Mouse (Mus musculus): ENCODE measurements around the gene Nphs1. TPM values are rescaled to one million over a fixed set of nuclear protein-coding genes. Genes with fewer than 3 reads are reported as not detected.

The Nphs1 gene
- 0.07 TPM in 1 of 2 replicates, not detected in the other for polyA plus RNA-seq (2015; fragmentation: Nextera tagmentation; extraction: Ambion mirVana)

DNA sequence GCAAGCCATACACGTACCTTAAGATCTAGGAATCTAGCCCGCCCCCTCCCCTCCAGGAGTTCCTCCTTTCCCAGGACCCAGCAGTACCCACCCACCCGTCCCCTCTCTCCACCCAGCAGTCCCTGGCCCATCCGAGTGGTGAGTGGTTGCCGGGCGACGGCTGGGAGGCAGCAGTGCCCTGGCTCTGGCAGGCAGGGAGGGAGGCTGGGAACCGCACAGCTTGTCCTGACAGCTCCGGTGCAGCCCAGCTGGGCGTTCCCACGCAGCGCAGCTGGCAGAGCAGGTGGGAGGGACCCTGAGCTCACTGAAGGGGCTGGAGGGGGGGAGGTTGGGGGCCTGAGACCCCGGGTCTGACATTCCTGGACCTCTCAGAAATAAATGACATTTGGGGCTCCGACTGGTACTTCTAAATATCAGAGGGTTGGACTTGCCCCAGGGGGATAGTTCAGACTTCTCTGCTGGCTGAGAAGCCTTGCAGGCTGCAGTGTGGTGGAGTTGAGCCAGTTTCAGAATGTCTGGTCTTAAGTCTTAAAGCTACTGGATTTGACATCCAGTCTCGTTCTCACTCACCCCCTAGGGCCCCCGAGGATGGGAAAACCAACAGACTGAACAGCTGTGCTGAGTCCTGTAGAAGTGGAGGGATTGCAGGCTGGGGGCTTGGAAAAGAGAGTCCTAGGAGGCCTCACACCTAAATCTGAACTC, at the start of gene Nphs1, which contains the start of gene Kirrel2:
Gene Nphs1 (plus strand): TSS at position 687 of the 702 bp plus-strand sequence.
Gene Kirrel2 (minus strand): TSS at position 62 of the 702 bp plus-strand sequence.
- no peak within 1 kb of the TSS for H3K27ac ChIP-seq

DNA sequence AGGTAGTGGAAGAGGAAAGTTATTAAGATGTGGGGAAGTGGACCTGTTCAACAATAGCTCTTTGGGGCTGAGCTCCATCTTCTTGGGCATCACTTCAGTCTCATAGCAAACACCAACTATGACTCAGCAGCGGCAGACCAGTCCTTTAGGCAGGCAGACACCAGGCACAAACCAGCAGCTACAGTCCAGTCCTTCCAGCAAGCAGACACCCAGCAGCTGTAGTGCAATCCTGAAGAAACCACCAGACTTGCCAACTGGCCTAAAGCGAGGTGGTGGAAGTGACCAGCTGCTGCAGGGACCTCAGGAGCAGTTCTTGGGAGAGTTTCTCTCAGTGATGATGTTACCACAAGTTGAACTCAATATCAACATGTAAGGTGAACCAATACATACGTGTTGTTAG, 49.5 kb upstream of the Nphs1 start:
- Histone ChIP-seq H3K9me3 (no peaks in the 10 kb centered on the region), H3K27me3 (no peaks in the 10 kb centered on the region), H3K4me3 (no peak overlapping the region), H3K27ac (no peak overlapping the region), H3K36me3 (no peaks in the 10 kb centered on the region), H3K4me2 (no peak overlapping the region), H3K4me1 (no peaks in the 10 kb centered on the region), H3K9ac (no peak overlapping the region)
- no peak for ATAC-seq (ENCODE audit: insufficient number of reproducible peaks, low FRiP score, low TSS enrichment, low read depth)
- WGBS, result 75% methylated on average over 3 of the region's 3 CpGs

More for the DNA sequence above, at the start of gene Nphs1, which contains the start of gene Kirrel2:
- no peaks in the 10 kb centered on the region for H3K36me3 ChIP-seq
- peak within 1 kb of the TSS; percentile 14; the same call in 1 of the 2 replicates for H3K4me3 ChIP-seq
- 2% methylated on average over 16 of the region's 16 CpGs for WGBS
- no peak within 1 kb of the TSS for H3K9ac ChIP-seq
- no peak for ATAC-seq (ENCODE audit: insufficient number of reproducible peaks, low FRiP score, low TSS enrichment, low read depth)
- H3K27me3 ChIP-seq, result peaks cover 96% of the 10 kb centered on the region
- no peaks in the 10 kb centered on the region for H3K9me3 ChIP-seq
- H3K4me1 ChIP-seq, result peaks cover 23% of the 10 kb centered on the region
- peak within 1 kb of the TSS; percentile 33 for H3K4me2 ChIP-seq

DNA sequence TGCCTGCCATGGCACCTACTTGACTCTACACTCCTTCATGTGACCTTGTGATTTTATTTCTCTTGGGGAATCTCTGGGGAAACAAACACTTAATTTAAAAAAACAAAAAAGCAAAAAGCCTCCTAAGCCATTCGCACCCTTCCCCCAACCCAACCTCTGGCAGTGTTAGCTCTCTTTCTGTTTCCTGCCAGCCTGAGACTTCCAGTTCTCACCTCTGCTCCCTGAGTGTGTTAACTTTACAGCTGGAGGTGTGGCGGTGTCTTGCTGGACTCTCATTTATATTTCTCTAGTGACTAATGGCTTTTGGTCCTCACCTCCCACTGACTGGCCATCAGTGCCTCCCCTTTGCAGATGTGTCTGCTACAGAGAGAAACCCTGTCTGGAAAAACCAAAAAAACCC, 48.3 kb upstream of the Nphs1 start:
- Histone ChIP-seq H3K36me3 (no peaks in the 10 kb centered on the region), H3K9me3 (no peaks in the 10 kb centered on the region), H3K27me3 (no peaks in the 10 kb centered on the region), H3K4me3 (no peak overlapping the region), H3K9ac (no peak overlapping the region), H3K4me1 (no peaks in the 10 kb centered on the region), H3K4me2 (no peak overlapping the region), H3K27ac (no peak overlapping the region)
- 32% methylated on average over 2 of the region's 2 CpGs for WGBS
- ATAC-seq (ENCODE audit: insufficient number of reproducible peaks, low FRiP score, low TSS enrichment, low read depth), result no peak

- Histone ChIP-seq H3K27me3 (no peaks in the 10 kb centered on the region), H3K36me3 (no peaks in the 10 kb centered on the region), H3K9me3 (no peaks in the 10 kb centered on the region), H3K9ac (no peak overlapping the region), H3K4me1 (no peaks in the 10 kb centered on the region), H3K4me2 (no peak overlapping the region), H3K4me3 (no peak overlapping the region), H3K27ac (no peak overlapping the region)
- ATAC-seq (ENCODE audit: insufficient number of reproducible peaks, low FRiP score, low TSS enrichment, low read depth), result no peak
- WGBS, result 81% methylated on average over 3 of the region's 3 CpGs
Measured at GRCm38 (mm10) chr7:30411023-30411422, 47.1 kb upstream of the Nphs1 start.

DNA sequence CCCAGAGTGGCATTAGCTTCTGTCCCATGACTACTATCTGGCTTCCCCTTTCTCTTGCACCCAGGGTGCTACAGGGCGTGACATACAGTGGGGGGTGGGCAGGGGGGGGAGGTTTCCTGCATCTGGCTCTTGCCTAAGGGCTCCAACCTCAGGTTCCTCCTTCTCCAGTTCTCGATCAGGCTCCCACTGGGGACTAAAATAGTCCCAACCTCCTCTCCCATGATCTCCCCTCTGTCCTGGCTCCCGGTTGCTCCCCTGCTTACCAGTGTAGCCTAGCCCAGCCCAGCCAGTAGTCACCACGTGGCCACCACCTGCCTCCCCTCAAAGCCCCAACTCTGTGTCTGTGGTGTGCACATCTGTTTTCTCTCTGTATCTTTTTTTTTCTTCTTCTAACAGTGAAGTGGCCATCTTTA, 45.4 kb upstream of the Nphs1 start:
- no peak overlapping the region for H3K4me2 ChIP-seq
- no peak overlapping the region for H3K27ac ChIP-seq
- H3K9me3 ChIP-seq, result no peaks in the 10 kb centered on the region
- H3K4me1 ChIP-seq, result no peaks in the 10 kb centered on the region
- no peak overlapping the region for H3K4me3 ChIP-seq
- 47% methylated on average over 4 of the region's 4 CpGs for WGBS
- no peaks in the 10 kb centered on the region for H3K27me3 ChIP-seq
- no peaks in the 10 kb centered on the region for H3K36me3 ChIP-seq
- no peak overlapping the region for H3K9ac ChIP-seq
- ATAC-seq (ENCODE audit: insufficient number of reproducible peaks, low FRiP score, low TSS enrichment, low read depth), result no peak

- 60% methylated on average over 5 of the region's 5 CpGs for WGBS
- no peak for ATAC-seq (ENCODE audit: insufficient number of reproducible peaks, low FRiP score, low TSS enrichment, low read depth)
- H3K27me3 ChIP-seq, result no peaks in the 10 kb centered on the region
Measured at GRCm38 (mm10) chr7:30413596-30413995, 44.5 kb upstream of the Nphs1 start, which contains the start of gene Tyrobp. TSS of gene Tyrobp (plus strand) at chr7:30413760.

GRCm38 (mm10) chr7:30417856-30418255, 40.3 kb upstream of the Nphs1 start:
- H3K27ac ChIP-seq, result no peak overlapping the region
- no peak overlapping the region for H3K4me2 ChIP-seq
- ATAC-seq (ENCODE audit: insufficient number of reproducible peaks, low FRiP score, low TSS enrichment, low read depth), result no peak
- H3K4me1 ChIP-seq, result peaks cover 17% of the 10 kb centered on the region
- WGBS, result 78% methylated on average over 9 of the region's 9 CpGs
- H3K36me3 ChIP-seq, result no peaks in the 10 kb centered on the region
- 0 out of 2 replicates have a peak, but pooled peaks cover 3% of the 10 kb centered on the region for H3K27me3 ChIP-seq
- no peaks in the 10 kb centered on the region for H3K9me3 ChIP-seq
- no peak overlapping the region for H3K9ac ChIP-seq
- no peak overlapping the region for H3K4me3 ChIP-seq

More at GRCm38 (mm10) chr7:30413596-30413995, 44.5 kb upstream of the Nphs1 start, which contains the start of gene Tyrobp:
- no peaks in the 10 kb centered on the region for H3K4me1 ChIP-seq
- no peak within 1 kb of the TSS for H3K9ac ChIP-seq
- H3K27ac ChIP-seq, result 0 out of 2 replicates have a peak within 1 kb of the TSS, but pooled peaks have one; percentile 17
- no peak within 1 kb of the TSS for H3K4me3 ChIP-seq
- H3K4me2 ChIP-seq, result no peak within 1 kb of the TSS
- no peaks in the 10 kb centered on the region for H3K36me3 ChIP-seq
- H3K9me3 ChIP-seq, result no peaks in the 10 kb centered on the region

DNA sequence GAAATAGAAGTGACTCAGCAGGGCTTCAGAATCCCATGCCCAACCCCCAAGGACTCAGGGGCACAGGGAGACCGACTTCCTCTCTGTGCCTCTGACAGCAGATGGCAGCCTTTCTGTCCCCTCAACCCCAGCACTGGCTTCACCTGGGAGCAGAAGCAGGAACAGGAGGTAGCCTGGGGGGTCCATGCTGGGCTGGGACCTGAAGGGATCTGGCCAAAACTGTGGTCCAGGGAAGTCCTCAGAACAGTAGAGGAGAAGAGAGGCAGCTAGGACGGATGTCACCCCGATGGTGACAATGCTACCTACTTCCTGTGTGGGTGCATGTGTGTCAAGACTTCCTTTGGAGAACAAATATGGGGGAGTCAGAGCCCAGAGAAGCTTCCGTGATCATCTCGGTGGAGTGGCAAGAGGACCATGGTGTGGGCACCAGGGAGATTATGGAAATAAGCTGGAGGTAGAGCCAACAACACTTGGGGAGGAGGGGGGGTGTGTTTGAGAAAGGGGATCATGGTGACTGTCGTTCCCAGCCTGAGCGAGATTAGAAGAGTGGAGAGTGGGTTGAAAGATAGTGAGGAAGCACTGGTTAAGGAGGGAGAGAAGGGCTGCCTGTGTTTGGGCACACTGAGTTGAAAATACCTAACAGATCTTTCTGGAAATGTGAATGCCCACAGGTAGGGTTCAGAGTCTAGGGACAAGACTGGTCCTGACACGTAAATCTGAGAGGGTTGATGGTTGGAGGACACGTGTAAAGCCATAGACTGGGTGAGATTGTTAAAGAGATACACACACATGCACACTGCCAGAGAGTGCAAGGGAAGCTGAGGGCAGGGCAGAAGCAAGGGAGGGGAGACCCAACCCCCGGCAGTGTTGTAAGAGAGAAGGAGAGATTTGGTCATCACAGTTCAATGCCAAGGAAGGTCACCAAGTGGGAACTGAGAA, 38.3 kb upstream of the Nphs1 start, which contains the start of gene Hcst:
Gene Hcst (minus strand): TSS at position 294 of the 939 bp plus-strand sequence.
- Histone ChIP-seq H3K27me3 (peaks cover 3% of the 10 kb centered on the region; the same call in 1 of the 2 replicates), H3K4me1 (peaks cover 25% of the 10 kb centered on the region), H3K4me2 (no peak within 1 kb of the TSS), H3K36me3 (no peaks in the 10 kb centered on the region), H3K9ac (no peak within 1 kb of the TSS), H3K4me3 (no peak within 1 kb of the TSS), H3K27ac (no peak within 1 kb of the TSS), H3K9me3 (no peaks in the 10 kb centered on the region)
- WGBS, result 67% methylated on average over 10 of the region's 10 CpGs
- no peak for ATAC-seq (ENCODE audit: insufficient number of reproducible peaks, low FRiP score, low TSS enrichment, low read depth)

GRCm38 (mm10) chr7:30420673-30421072, 37.4 kb upstream of the Nphs1 start:
- whole genome bisulfite sequencing, result 71% methylated on average over 3 of the region's 3 CpGs
- Histone ChIP-seq H3K4me1 (peaks cover 25% of the 10 kb centered on the region), H3K9me3 (no peaks in the 10 kb centered on the region), H3K27ac (no peak overlapping the region), H3K4me3 (no peak overlapping the region), H3K9ac (no peak overlapping the region), H3K27me3 (peaks cover 3% of the 10 kb centered on the region; the same call in 1 of the 2 replicates), H3K36me3 (0 out of 2 replicates have a peak, but pooled peaks cover 6% of the 10 kb centered on the region), H3K4me2 (no peak overlapping the region)
- ATAC-seq (ENCODE audit: insufficient number of reproducible peaks, low FRiP score, low TSS enrichment, low read depth), result no peak

GRCm38 (mm10) chr7:30421175-30421889, 36.8 kb upstream of the Nphs1 start, which contains the start of gene Nfkbid:
TSS of gene Nfkbid (plus strand) at chr7:30421732.
- H3K9me3 ChIP-seq, result no peaks in the 10 kb centered on the region
- peaks cover 3% of the 10 kb centered on the region; the same call in 1 of the 2 replicates for H3K27me3 ChIP-seq
- peak within 1 kb of the TSS; percentile 93 for H3K4me2 ChIP-seq
- no peak for ATAC-seq (ENCODE audit: insufficient number of reproducible peaks, low FRiP score, low TSS enrichment, low read depth)
- H3K27ac ChIP-seq, result 0 out of 2 replicates have a peak within 1 kb of the TSS, but pooled peaks have one; percentile 2
- peak within 1 kb of the TSS; percentile 58 for H3K4me3 ChIP-seq
- H3K9ac ChIP-seq, result peak within 1 kb of the TSS; percentile 36
- WGBS, result 10% methylated on average over 31 of the region's 31 CpGs
- H3K36me3 ChIP-seq, result 0 out of 2 replicates have a peak, but pooled peaks cover 11% of the 10 kb centered on the region
- peaks cover 25% of the 10 kb centered on the region for H3K4me1 ChIP-seq

Data from limb, embryonic 15.5 days (tissue).